Mouse (Mus musculus) liver, adult 2 months (tissue): ENCODE data around the gene Tmem223.

Source experiments
- CTCF ChIP-seq: fragments of 200-500 bp; IDR thresholded peaks from 2 replicates; pipeline ENCODE4 v1.5.1; 2011; ENCODE audit warnings: low read depth, low read length, control low read depth
- POLR2A ChIP-seq: fragments of 200-500 bp; IDR thresholded peaks from 2 replicates; pipeline ENCODE4 v1.6.1; 2011; ENCODE audit warnings: low read length, control low read depth; ENCODE audit not compliant: insufficient read depth; ENCODE audit errors: extremely low read depth

DNA sequence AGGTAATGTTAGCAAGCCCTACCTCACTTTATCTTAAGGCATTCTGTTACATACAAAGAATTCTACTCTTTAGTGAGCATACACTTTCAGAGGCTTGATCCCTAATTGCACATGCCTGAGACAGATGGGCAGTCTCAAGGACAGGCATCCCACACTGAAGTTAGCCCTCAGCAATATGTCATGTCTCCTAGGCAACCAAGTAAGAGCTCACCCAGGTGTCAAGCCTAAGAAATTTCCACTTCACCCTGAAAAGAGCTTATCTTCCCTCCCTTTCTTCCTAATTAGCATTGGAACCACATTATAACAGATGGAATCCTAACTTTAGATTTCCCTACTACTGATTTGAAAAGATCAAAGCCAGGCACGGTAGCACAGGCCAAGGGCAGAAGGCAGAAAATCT, 18.4 kb downstream of the Tmem223 start:
- TF ChIP-seq CTCF (no peak), POLR2A (no peak)
